Mouse (Mus musculus): ENCODE data around the gene Elmsan1. TPM values are rescaled to one million over a fixed set of nuclear protein-coding genes. Genes with fewer than 3 reads are reported as not detected.

The Elmsan1 gene
- 6.7 and 7.4 TPM in 2 replicates for polyA plus RNA-seq (2012; rRNA removed)

GRCm38 (mm10) chr12:84218289-84219120, at the start of gene Elmsan1:
Elmsan1 (minus strand) TSS chr12:84218881.
- DNase-seq, result peak; percentile 82
- no peak for TF ChIP-seq POLR2A (IDR thresholded peaks at IDR 0.05; ENCODE audit: low read depth, low read length)
- no peak for TF ChIP-seq CTCF (conservative IDR thresholded peaks at IDR 0.05; ENCODE audit: insufficient read depth, insufficient read length, low read depth, low read length)
- Histone ChIP-seq H3K36me3 (ENCODE audit: control insufficient read depth, insufficient read depth, low read length) (no peaks in the 10 kb centered on the region), H3K4me3 (ENCODE audit: insufficient read depth, low read depth, low read length) (peak within 1 kb of the TSS; percentile 82), H3K4me1 (ENCODE audit: control insufficient read depth, insufficient read depth, low read length) (peaks cover 17% of the 10 kb centered on the region), H3K27ac (ENCODE audit: insufficient read depth, low read depth, low read length) (peak within 1 kb of the TSS; percentile 69), H3K27me3 (replicated peaks; ENCODE audit: control insufficient read depth, insufficient read depth, low read length) (no peaks in the 10 kb centered on the region)
- under 1% methylated on average over 80 of the region's 82 CpGs for WGBS

GRCm38 (mm10) chr12:84267264-84267663, 48.6 kb upstream of the Elmsan1 start:
- WGBS, result 71% methylated on average over 2 of the region's 2 CpGs
- H3K27me3 ChIP-seq (replicated peaks; ENCODE audit: control insufficient read depth, insufficient read depth, low read length), result no peaks in the 10 kb centered on the region
- DNase-seq, result no peak
- H3K27ac ChIP-seq (ENCODE audit: insufficient read depth, low read depth, low read length), result no peak overlapping the region
- no peak for TF ChIP-seq CTCF (conservative IDR thresholded peaks at IDR 0.05; ENCODE audit: insufficient read depth, insufficient read length, low read depth, low read length)
- TF ChIP-seq POLR2A (IDR thresholded peaks at IDR 0.05; ENCODE audit: low read depth, low read length), result no peak
- no peak overlapping the region for H3K4me3 ChIP-seq (ENCODE audit: insufficient read depth, low read depth, low read length)
- H3K4me1 ChIP-seq (ENCODE audit: control insufficient read depth, insufficient read depth, low read length), result no peaks in the 10 kb centered on the region
- H3K36me3 ChIP-seq (ENCODE audit: control insufficient read depth, insufficient read depth, low read length), result no peaks in the 10 kb centered on the region

- H3K36me3 ChIP-seq (ENCODE audit: control insufficient read depth, insufficient read depth, low read length), result no peaks in the 10 kb centered on the region
- H3K4me1 ChIP-seq (ENCODE audit: control insufficient read depth, insufficient read depth, low read length), result no peaks in the 10 kb centered on the region
- no peak overlapping the region for H3K27ac ChIP-seq (ENCODE audit: insufficient read depth, low read depth, low read length)
- 65% methylated on average over 7 of the region's 7 CpGs for WGBS
- no peak overlapping the region for H3K4me3 ChIP-seq (ENCODE audit: insufficient read depth, low read depth, low read length)
- no peaks in the 10 kb centered on the region for H3K27me3 ChIP-seq (replicated peaks; ENCODE audit: control insufficient read depth, insufficient read depth, low read length)
- DNase-seq, result no peak
- TF ChIP-seq CTCF (conservative IDR thresholded peaks at IDR 0.05; ENCODE audit: insufficient read depth, insufficient read length, low read depth, low read length), result no peak
- no peak for TF ChIP-seq POLR2A (IDR thresholded peaks at IDR 0.05; ENCODE audit: low read depth, low read length)
Measured at GRCm38 (mm10) chr12:84260363-84260762, 41.7 kb upstream of the Elmsan1 start.

GRCm38 (mm10) chr12:84254886-84255285, 36.2 kb upstream of the Elmsan1 start:
- WGBS, result 77% methylated on average over 5 of the region's 5 CpGs
- DNase-seq, result no peak

GRCm38 (mm10) chr12:84252811-84253210, 34.1 kb upstream of the Elmsan1 start:
- no peak overlapping the region for H3K27ac ChIP-seq (ENCODE audit: insufficient read depth, low read depth, low read length)
- no peak overlapping the region for H3K4me3 ChIP-seq (ENCODE audit: insufficient read depth, low read depth, low read length)
- TF ChIP-seq POLR2A (IDR thresholded peaks at IDR 0.05; ENCODE audit: low read depth, low read length) (no peak), CTCF (conservative IDR thresholded peaks at IDR 0.05; ENCODE audit: insufficient read depth, insufficient read length, low read depth, low read length) (no peak)
- H3K4me1 ChIP-seq (ENCODE audit: control insufficient read depth, insufficient read depth, low read length), result no peaks in the 10 kb centered on the region
- H3K36me3 ChIP-seq (ENCODE audit: control insufficient read depth, insufficient read depth, low read length), result no peaks in the 10 kb centered on the region
- DNase-seq, result no peak
- 89% methylated on average over 5 of the region's 5 CpGs for WGBS
- no peaks in the 10 kb centered on the region for H3K27me3 ChIP-seq (replicated peaks; ENCODE audit: control insufficient read depth, insufficient read depth, low read length)

More at GRCm38 (mm10) chr12:84254886-84255285, 36.2 kb upstream of the Elmsan1 start:
- TF ChIP-seq CTCF (conservative IDR thresholded peaks at IDR 0.05; ENCODE audit: insufficient read depth, insufficient read length, low read depth, low read length) (no peak), POLR2A (IDR thresholded peaks at IDR 0.05; ENCODE audit: low read depth, low read length) (no peak)
- Histone ChIP-seq H3K36me3 (ENCODE audit: control insufficient read depth, insufficient read depth, low read length) (no peaks in the 10 kb centered on the region), H3K27ac (ENCODE audit: insufficient read depth, low read depth, low read length) (no peak overlapping the region), H3K4me1 (ENCODE audit: control insufficient read depth, insufficient read depth, low read length) (no peaks in the 10 kb centered on the region), H3K4me3 (ENCODE audit: insufficient read depth, low read depth, low read length) (no peak overlapping the region), H3K27me3 (replicated peaks; ENCODE audit: control insufficient read depth, insufficient read depth, low read length) (no peaks in the 10 kb centered on the region)

- peak; percentile 82 for DNase-seq
- peak; percentile 94 for TF ChIP-seq CTCF (conservative IDR thresholded peaks at IDR 0.05; ENCODE audit: insufficient read depth, insufficient read length, low read depth, low read length)
- no peak for TF ChIP-seq POLR2A (IDR thresholded peaks at IDR 0.05; ENCODE audit: low read depth, low read length)
- no peaks in the 10 kb centered on the region for H3K4me1 ChIP-seq (ENCODE audit: control insufficient read depth, insufficient read depth, low read length)
- H3K4me3 ChIP-seq (ENCODE audit: insufficient read depth, low read depth, low read length), result no peak overlapping the region
- no peaks in the 10 kb centered on the region for H3K27me3 ChIP-seq (replicated peaks; ENCODE audit: control insufficient read depth, insufficient read depth, low read length)
- no peaks in the 10 kb centered on the region for H3K36me3 ChIP-seq (ENCODE audit: control insufficient read depth, insufficient read depth, low read length)
- WGBS, result 9% methylated on average over 3 of the region's 3 CpGs
- H3K27ac ChIP-seq (ENCODE audit: insufficient read depth, low read depth, low read length), result no peak overlapping the region
Measured at GRCm38 (mm10) chr12:84249217-84249616, 30.5 kb upstream of the Elmsan1 start.

GRCm38 (mm10) chr12:84245683-84246082, 27.0 kb upstream of the Elmsan1 start:
- no peak overlapping the region for H3K4me3 ChIP-seq (ENCODE audit: insufficient read depth, low read depth, low read length)
- H3K36me3 ChIP-seq (ENCODE audit: control insufficient read depth, insufficient read depth, low read length), result no peaks in the 10 kb centered on the region
- H3K27ac ChIP-seq (ENCODE audit: insufficient read depth, low read depth, low read length), result no peak overlapping the region
- H3K4me1 ChIP-seq (ENCODE audit: control insufficient read depth, insufficient read depth, low read length), result no peaks in the 10 kb centered on the region
- no peak for DNase-seq
- 77% methylated on average over 5 of the region's 5 CpGs for WGBS
- no peak for TF ChIP-seq POLR2A (IDR thresholded peaks at IDR 0.05; ENCODE audit: low read depth, low read length)
- no peak for TF ChIP-seq CTCF (conservative IDR thresholded peaks at IDR 0.05; ENCODE audit: insufficient read depth, insufficient read length, low read depth, low read length)
- H3K27me3 ChIP-seq (replicated peaks; ENCODE audit: control insufficient read depth, insufficient read depth, low read length), result no peaks in the 10 kb centered on the region

Measured in kidney, adult 2 months (tissue).